Mouse (Mus musculus) midbrain, embryonic 10.5 days (tissue): ENCODE measurements around the gene Ism1. TPM values are rescaled to one million over a fixed set of nuclear protein-coding genes. Genes with fewer than 3 reads are reported as not detected.

Experiments
- DNase-seq: peaks from one replicate; pipeline ENCODE4 v3.0.0-alpha.2; 2017; ENCODE audit warnings: low spot score
- H3K27ac ChIP-seq: fragments of 300-500 bp; sonication (generic); replicated peaks from 2 replicates; pipeline ENCODE4 v1.5.1; 2016; ENCODE audit warnings: mild to moderate bottlenecking
- H3K27me3 ChIP-seq: fragments of 300-500 bp; sonication (generic); 2 replicates; pipeline ENCODE4 v1.6.1; 2016; ENCODE audit warnings: low read depth, mild to moderate bottlenecking; ENCODE audit not compliant: poor library complexity, severe bottlenecking
- H3K36me3 ChIP-seq: fragments of 300-500 bp; sonication (generic); 2 replicates; pipeline ENCODE4 v1.6.1; 2016; ENCODE audit warnings: mild to moderate bottlenecking, moderate library complexity
- H3K4me1 ChIP-seq: fragments of 300-500 bp; sonication (generic); 2 replicates; pipeline ENCODE4 v1.6.1; 2016
- H3K4me3 ChIP-seq: fragments of 300-500 bp; sonication (generic); 2 replicates; pipeline ENCODE4 v1.5.1; 2016; ENCODE audit warnings: mild to moderate bottlenecking, moderate library complexity
- H3K9me3 ChIP-seq: fragments of 300-500 bp; sonication (generic); replicated peaks from 2 replicates; pipeline ENCODE4 v1.6.1; 2016; ENCODE audit warnings: mild to moderate bottlenecking
- WGBS: fragments of 180-500 bp; shearing (Covaris S2); methylation state at CpG from one replicate; pipeline ENCODE4 v1.1.7; 2016; 5-methylcytosine and 5-hydroxymethylcytosine counted together
- polyA plus RNA-seq: library from polyadenylated mRNA; unstranded; fragments of >200 nt; fragmentation: Nextera tagmentation; extraction: Ambion mirVana; gene quantifications from 2 replicates; pipeline ENCODE4 v1.2.1, GENCODE M21; 2016

Gene Ism1
- polyA plus RNA-seq, 1 experiment from 2014 or later, result 0.85 TPM

DNA sequence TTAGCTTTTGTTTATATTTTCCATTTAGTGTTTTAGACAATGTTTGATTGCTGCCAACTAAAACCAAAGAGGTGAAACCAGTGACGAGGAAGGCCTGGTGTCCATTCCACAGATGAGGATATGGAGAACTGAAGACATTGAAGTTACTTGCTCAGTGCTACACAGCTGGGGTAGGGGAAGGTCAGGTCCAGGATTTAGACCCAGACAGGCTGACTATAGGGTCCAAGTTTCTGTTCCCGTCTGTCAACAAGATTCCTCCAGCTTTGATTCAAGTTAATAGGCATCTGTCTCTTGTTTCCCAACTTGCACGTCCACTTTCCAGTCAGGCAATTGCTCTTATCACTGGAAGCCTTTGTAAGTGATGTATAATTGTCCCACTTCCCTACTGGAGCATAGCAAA lies 4.6 kb downstream of the Ism1 start:
- Histone ChIP-seq H3K4me3 (no peak overlapping the region), H3K4me1 (peaks cover 11% of the 10 kb centered on the region), H3K36me3 (no peaks in the 10 kb centered on the region), H3K9me3 (no peaks in the 10 kb centered on the region), H3K27ac (no peak overlapping the region), H3K27me3 (peaks cover 23% of the 10 kb centered on the region)
- 73% methylated on average over 3 of the region's 3 CpGs for WGBS
- DNase-seq, result no peak

DNA sequence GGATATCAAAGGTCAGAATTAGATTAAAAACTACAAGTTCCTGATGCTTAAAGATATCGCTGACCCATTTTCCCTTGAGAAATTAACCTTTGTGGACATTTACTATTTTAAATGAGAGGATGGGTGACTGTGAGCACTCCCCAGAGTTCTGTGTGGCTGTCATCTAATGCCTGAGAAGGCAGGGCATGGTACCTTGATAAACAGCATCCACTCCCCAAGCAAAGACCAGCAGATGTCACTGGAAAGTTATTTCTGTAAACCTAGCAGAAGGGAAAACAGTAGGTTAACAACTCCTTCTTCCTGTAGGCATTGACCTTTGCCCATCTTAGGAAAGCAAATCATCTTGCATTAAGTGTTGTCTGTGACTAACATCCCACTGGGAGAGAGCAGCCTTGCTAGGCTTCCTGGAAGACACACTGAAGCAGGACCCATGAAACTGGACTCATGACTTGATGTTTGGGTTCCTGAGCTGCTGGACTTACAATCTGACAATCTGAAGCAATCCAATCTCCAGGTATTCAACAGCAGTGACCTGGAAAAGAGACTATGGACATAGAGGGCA lies 11.5 kb downstream of the Ism1 start:
- Histone ChIP-seq H3K27ac (no peak overlapping the region), H3K9me3 (no peaks in the 10 kb centered on the region), H3K27me3 (no peaks in the 10 kb centered on the region), H3K36me3 (no peaks in the 10 kb centered on the region), H3K4me1 (no peaks in the 10 kb centered on the region), H3K4me3 (no peak overlapping the region)
- 97% methylated on average over 1 of the region's 1 CpGs for WGBS
- DNase-seq, result no peak

DNA sequence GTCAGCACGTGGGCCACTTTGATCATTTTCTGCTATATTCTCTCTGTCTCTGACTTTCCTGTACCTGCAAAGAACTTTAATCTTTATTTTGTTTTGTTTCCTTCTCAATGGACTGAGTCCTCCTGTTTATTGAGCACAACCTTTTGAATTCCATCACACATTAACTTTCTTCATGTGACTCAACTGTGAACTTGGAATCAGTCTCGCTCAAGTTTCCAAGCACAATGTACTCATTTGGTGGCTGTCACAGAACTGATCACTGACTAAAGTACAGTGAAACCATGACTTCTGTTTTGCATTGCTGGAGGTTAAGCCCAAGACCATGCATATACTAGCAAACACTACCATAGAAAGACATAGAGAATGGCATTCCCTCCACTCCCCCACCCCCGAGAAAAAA lies 15.5 kb downstream of the Ism1 start:
- Histone ChIP-seq H3K36me3 (no peaks in the 10 kb centered on the region), H3K4me1 (no peaks in the 10 kb centered on the region), H3K9me3 (no peaks in the 10 kb centered on the region), H3K4me3 (no peak overlapping the region), H3K27me3 (no peaks in the 10 kb centered on the region), H3K27ac (no peak overlapping the region)
- 90% methylated on average over 3 of the region's 3 CpGs for WGBS
- DNase-seq, result no peak

DNA sequence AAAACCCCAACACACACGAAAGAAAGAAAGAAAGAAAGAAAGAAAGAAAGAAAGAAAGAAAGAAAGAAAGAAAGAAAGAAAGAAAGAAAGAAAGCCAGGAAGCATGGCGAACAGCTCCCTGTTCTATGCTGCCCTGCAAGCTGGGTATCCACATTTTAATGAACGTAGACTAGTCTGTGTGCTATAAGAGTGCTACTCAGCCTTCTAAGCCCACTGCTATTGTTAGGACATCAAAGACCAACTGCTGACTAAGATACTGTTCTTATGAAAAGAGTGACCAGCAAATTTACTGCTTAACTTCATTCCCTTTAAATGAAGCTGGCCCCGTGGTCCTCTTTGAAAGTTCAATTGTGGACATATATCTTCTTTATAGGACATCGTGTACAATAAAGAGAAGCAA lies 16.7 kb downstream of the Ism1 start:
- no peak for DNase-seq
- H3K27me3 ChIP-seq, result no peaks in the 10 kb centered on the region
- no peak overlapping the region for H3K27ac ChIP-seq
- no peaks in the 10 kb centered on the region for H3K4me1 ChIP-seq
- H3K36me3 ChIP-seq, result no peaks in the 10 kb centered on the region
- 67% methylated on average over 5 of the region's 5 CpGs for WGBS
- H3K9me3 ChIP-seq, result no peaks in the 10 kb centered on the region
- no peak overlapping the region for H3K4me3 ChIP-seq

DNA sequence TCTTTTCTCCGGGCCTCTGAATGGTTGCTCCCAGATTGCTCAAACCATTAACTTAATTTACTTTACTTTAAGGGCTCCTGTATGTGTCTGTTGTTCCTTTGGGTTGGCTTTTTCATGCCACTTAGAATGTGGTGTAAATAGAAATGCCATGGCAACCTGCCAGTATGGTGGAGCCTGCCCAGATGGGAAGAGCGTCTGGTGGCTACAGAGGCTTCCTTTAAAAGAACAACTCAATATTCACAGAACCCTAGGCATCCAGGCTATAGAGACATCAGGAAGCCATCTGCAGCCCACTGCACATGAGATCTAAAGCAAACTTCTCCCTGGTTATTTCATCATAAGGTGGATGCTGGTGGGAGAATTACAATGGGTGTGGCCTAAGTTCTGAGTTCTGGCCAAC lies 18.6 kb downstream of the Ism1 start:
- H3K4me3 ChIP-seq, result no peak overlapping the region
- no peaks in the 10 kb centered on the region for H3K27me3 ChIP-seq
- no peak overlapping the region for H3K27ac ChIP-seq
- no peaks in the 10 kb centered on the region for H3K36me3 ChIP-seq
- no peak for DNase-seq
- 88% methylated on average over 2 of the region's 2 CpGs for WGBS
- no peaks in the 10 kb centered on the region for H3K4me1 ChIP-seq
- H3K9me3 ChIP-seq, result peaks cover 9% of the 10 kb centered on the region

DNA sequence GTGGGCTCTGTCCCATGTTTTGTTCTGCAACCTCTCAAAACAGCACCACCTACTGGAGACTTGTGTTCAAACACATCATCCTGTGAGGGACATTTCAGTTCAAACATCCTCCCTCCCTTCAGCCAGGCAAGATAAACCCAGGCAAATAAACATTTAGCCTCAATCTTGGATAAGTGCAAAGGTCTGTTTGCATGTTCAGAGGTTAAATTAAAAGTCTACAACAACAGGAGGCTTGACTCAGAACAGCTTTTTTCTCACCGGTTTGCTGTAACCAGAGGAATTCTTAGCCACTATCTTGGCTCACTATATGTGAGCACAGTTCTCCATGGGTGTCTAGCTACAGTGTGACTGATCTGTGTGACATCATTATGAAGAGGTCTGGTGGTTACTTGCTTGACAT lies 22.6 kb downstream of the Ism1 start:
- no peak overlapping the region for H3K27ac ChIP-seq
- peaks cover 9% of the 10 kb centered on the region for H3K9me3 ChIP-seq
- no peaks in the 10 kb centered on the region for H3K4me1 ChIP-seq
- H3K4me3 ChIP-seq, result no peak overlapping the region
- no peak for DNase-seq
- H3K36me3 ChIP-seq, result no peaks in the 10 kb centered on the region
- 93% methylated on average over 1 of the region's 1 CpGs for WGBS
- no peaks in the 10 kb centered on the region for H3K27me3 ChIP-seq

DNA sequence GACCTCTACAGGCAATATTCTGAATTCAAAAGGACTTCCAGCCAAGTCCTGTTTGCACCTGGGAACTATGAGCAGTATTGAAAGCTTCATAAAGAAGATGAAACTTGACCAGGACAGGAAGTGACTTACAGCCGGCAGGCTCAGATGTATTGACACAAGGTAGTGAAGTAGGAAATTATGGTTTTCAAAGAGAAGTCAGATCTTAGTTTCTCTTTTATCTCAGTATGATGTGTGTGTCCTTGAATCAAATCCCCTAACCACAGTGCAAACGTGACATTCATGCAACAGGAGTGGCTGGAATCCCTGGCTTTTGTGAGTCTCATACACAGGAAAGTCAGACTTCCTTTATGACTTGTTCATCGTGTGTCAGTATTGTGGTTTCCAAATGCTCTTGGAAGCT lies 27.0 kb downstream of the Ism1 start:
- Histone ChIP-seq H3K4me1 (no peaks in the 10 kb centered on the region), H3K27ac (no peak overlapping the region), H3K36me3 (no peaks in the 10 kb centered on the region), H3K4me3 (no peak overlapping the region), H3K27me3 (no peaks in the 10 kb centered on the region), H3K9me3 (peaks cover 9% of the 10 kb centered on the region)
- DNase-seq, result no peak
- 84% methylated on average over 3 of the region's 3 CpGs for WGBS

DNA sequence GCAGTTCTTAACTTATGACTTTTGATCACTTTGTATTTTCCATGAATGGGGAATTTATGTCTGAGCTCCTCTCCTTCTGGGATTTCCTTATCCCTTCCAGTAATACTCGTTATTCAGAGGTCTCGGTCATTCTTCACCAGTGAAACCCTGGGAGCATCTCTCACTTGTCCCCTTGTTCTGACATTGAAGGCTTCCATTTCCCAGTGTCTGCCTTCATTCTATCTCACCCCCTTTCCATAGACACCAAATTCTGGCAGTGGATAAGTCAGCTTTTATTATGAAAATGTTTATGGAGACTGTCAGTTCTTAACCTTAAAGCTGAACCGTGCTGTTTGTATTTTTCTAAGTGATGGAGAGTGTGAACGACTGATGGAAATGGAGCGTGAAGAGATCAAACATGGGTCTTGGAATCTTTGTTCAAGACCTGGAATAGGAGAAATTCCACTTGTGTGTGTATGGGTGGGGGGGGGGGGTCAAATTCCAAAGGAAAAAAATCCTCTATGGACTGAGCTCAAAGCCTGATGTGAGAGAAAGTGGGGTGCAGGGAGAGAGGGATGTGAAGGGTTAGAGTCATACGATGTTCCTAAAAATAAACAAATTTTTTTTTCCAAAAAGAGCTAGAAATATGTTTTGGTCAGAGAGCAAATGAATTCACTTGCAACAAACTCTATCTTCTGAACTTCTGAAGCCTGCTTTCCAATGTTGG lies 30.4 kb downstream of the Ism1 start:
- H3K4me1 ChIP-seq, result no peaks in the 10 kb centered on the region
- H3K27ac ChIP-seq, result no peak overlapping the region
- DNase-seq, result no peak
- H3K27me3 ChIP-seq, result no peaks in the 10 kb centered on the region
- no peaks in the 10 kb centered on the region for H3K9me3 ChIP-seq
- no peak overlapping the region for H3K4me3 ChIP-seq
- 70% methylated on average over 6 of the region's 6 CpGs for WGBS
- H3K36me3 ChIP-seq, result no peaks in the 10 kb centered on the region

DNA sequence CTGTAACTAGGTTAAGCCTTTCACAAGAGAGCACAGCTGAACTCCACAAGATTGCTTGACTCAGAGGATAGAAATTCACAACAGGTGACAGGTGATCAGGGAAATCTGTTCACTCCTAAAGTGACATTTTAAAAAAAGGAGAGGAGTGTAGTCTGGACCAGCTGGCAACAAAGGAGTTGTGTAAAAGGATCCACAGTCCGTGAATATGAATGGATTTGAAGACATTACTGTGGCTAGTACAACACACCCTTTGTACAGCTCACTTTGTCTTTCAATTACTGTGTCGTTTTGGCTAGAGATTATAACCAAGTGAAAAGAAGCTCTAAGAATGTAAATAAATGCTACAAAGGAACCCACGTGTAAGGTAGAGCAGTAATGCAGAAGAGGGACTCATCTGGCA lies 33.7 kb downstream of the Ism1 start:
- H3K9me3 ChIP-seq, result 0 out of 2 replicates have a peak, but pooled peaks cover 4% of the 10 kb centered on the region
- 52% methylated on average over 3 of the region's 3 CpGs for WGBS

DNA sequence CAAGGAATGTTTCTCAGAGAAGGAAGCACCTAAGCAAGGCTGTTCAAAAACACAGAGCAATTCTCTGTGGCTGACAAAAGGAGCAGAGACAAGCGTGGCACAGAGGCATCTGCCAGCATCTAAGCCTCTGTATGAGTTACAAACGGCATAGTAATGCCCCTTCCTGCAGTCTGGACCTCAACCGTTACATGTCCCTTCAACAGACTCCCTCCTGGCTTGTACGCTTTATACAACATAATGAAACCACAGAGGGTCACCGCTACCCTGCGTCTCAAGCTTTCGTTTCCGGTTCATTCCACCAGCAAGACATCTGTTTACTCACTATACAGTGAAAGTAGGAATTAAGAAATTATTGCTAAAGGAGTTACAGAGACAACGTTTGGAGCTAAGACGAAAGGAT lies 34.1 kb downstream of the Ism1 start:
- Histone ChIP-seq H3K27ac (no peak overlapping the region), H3K9me3 (0 out of 2 replicates have a peak, but pooled peaks cover 4% of the 10 kb centered on the region), H3K27me3 (no peaks in the 10 kb centered on the region), H3K4me3 (no peak overlapping the region), H3K4me1 (no peaks in the 10 kb centered on the region), H3K36me3 (no peaks in the 10 kb centered on the region)
- 92% methylated on average over 10 of the region's 10 CpGs for WGBS
- DNase-seq, result no peak

More for the DNA sequence above, 33.7 kb downstream of the Ism1 start:
- no peak for DNase-seq
- Histone ChIP-seq H3K4me3 (no peak overlapping the region), H3K27ac (no peak overlapping the region), H3K36me3 (no peaks in the 10 kb centered on the region), H3K4me1 (no peaks in the 10 kb centered on the region), H3K27me3 (no peaks in the 10 kb centered on the region)

DNA sequence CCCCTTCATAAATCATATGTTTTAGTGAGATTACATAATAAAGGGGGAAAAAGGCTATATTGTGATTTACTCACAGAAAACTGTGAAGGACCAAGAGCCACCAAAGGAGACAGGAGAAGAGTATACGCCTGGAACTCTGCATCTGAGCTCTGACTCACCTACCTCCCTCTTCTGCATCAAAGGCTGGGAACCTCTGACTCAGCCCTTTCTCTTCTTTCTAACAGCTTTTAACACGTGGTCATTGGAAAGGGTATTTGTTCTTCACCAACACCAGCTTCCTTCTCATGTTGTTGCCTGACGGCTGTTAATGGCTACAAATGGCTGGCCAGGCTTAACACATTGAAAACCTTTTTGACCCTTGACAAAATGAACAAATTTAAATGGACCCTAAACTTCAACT lies 36.2 kb downstream of the Ism1 start:
- H3K4me3 ChIP-seq, result no peak overlapping the region
- H3K36me3 ChIP-seq, result no peaks in the 10 kb centered on the region
- WGBS, result 76% methylated on average over 3 of the region's 3 CpGs
- no peak overlapping the region for H3K27ac ChIP-seq
- no peaks in the 10 kb centered on the region for H3K4me1 ChIP-seq
- H3K9me3 ChIP-seq, result 0 out of 2 replicates have a peak, but pooled peaks cover 4% of the 10 kb centered on the region
- no peak for DNase-seq
- H3K27me3 ChIP-seq, result no peaks in the 10 kb centered on the region

DNA sequence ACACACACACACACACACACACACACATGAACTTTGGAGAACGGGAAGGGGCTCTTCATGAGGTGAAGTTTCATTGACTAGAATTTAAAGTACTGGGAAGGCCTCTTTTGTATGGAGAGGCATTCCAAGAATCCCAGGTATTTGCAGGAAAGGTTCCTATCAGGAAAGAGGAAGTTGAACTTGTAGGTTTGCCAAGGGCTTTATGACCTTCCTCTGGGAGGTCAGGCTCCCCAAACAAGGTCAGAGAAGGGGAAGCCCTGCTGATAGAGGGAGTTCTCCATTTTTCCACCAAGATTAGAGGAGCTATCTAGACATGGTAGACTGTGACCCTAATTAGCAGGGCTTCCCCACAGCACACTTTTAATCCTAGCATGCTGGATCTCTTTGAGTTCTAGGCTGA lies 39.8 kb downstream of the Ism1 start:
- Histone ChIP-seq H3K4me1 (no peaks in the 10 kb centered on the region), H3K9me3 (0 out of 2 replicates have a peak, but pooled peaks cover 4% of the 10 kb centered on the region), H3K36me3 (no peaks in the 10 kb centered on the region), H3K27me3 (no peaks in the 10 kb centered on the region), H3K27ac (no peak overlapping the region), H3K4me3 (no peak overlapping the region)
- no peak for DNase-seq
- WGBS, result 80% methylated on average over 1 of the region's 1 CpGs

DNA sequence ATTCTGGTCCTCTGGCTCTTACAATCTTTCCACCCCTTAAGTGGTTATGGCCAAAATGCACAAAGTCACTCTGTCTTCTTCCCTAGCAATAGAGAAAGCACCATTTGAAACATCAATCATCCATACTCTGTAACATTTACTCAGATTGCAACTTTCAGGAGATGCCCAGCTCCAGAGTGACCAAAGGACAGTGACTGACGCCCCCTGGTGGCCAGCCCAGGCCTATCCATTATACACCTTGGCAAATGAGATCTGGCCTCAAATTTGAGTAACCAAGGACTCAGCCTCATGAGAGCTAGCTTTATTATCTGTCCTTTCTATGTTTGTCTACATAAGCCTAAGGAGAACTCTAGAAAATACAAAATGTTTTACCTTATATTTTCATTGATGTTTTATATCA lies 44.7 kb downstream of the Ism1 start:
- DNase-seq, result peak; percentile 66
- 0% methylated on average over 1 of the region's 1 CpGs for WGBS
- Histone ChIP-seq H3K4me3 (no peak overlapping the region), H3K9me3 (no peaks in the 10 kb centered on the region), H3K4me1 (peaks cover 8% of the 10 kb centered on the region), H3K36me3 (no peaks in the 10 kb centered on the region), H3K27ac (no peak overlapping the region), H3K27me3 (no peaks in the 10 kb centered on the region)
